Mouse (Mus musculus): ENCODE results near the gene Syt1.

Gene Syt1

DNA sequence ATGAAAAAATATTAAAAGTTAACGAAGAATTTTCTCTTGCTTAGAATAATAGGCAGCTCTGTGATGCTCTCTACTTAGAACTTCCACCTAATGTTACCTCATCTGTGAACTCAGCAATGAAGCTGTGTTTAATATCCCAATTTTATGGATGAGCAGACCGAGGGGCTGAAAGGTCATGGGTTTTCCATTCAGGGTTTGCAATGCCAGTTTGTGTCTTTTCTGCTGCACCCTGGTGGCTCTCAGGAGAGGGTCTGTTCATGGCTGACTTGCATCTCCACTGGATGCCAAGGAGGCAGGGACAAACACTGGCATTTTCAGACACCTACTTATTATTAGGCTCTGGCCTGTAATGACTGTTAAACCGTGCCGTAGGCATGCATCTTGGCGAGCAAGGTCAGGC is 439.7 kb downstream of the Syt1 start:
- DNase-seq, result no peak

DNA sequence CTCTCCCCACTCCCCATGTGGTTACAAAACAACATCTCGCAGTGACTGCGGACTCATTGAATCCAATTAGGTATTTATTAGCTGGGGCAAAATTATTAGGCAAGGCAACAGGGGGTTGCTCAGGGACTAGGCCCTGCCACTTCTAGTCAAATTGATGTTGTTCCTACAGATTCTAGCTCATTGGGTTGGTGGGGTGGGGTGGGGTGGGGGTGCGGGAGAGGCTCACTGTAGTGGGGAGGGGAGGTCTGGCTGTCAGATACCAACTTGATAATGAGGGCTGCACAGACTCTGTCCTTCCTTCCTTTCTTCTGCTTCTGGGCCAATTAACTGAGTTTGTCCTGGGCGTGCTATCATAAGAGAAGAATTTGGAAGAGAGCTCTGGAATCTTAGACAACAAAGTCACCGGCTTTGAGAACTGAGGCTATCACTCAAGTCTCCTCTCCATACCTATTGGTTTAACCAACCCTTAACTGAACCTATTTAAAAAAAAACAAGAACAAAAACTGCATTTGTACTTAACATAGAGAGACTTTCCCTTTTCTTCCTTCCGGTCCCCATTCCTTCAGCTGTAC is 441.1 kb downstream of the Syt1 start:
- no peak for DNase-seq

DNA sequence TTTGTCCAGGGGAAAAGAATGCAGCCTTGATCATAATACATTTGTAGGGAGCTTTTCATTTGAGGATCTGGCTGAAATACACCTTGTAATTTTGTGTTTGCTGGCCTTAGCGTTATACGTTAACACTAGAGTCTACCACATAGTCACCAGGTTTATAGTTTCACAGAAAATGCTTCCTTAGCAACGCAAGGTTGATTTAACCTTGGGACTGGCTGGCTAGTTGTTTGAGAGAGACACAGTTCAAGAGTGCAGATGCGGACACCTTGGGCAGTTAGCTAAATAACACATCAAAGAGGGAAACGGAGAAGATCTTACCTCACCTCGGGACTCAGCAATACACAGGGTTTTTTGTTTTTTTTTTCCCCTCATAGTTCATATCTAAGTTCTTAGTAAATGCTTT is 441.9 kb downstream of the Syt1 start:
- DNase-seq, result no peak

DNA sequence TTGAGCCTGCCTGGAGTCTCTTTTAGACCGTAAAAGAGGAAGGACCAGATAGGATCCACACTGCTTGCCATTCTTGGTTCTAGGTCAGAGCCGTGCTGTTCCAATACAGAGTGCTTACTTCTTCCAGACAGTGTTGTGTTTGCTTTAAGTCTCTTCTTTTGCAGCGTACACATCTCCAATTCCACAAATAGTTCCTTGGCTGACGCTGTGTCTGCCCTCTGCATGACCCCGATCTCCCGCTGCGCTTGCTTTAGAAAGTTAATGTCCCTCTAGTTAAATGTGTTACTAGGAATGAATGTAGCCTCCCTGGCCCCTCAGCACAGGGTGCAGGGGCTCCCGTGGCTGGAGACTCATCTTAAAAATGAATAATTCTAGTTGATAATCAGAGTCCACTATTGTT is 442.6 kb downstream of the Syt1 start:
- DNase-seq, result no peak

DNA sequence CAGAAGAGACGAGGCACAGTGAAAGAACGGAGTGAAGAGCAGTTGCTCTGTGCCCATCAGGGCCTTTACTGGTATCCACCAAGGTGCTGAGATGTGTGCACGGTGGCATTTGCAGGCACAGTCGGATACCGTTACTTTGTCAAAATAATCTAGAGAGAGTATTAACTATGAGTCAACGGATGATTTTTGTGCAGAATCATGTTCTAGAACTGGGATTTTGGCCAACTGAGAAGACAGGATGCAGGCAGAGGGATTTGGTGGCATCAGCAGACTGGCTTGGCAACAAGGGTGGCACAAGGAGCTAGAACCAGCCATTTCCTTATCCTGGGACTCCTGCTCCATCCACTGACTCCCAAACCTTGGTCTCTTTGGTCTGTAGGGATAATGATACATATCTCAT is 443.3 kb downstream of the Syt1 start:
- peak; percentile 52 for DNase-seq

DNA sequence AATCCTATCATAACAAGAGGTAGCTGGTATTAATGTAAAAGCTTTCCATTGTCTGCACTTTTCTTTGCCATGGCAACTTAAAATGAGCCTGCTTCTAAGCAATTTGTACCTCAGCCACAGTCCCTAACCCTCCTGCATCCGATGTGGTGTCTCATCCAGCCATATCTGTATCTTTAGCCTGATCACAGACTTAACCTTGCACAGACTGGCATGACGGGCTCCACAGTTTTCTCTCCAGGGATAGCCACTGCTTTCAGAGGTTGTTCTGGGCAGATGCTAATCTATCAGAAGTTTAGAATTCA is 451.2 kb downstream of the Syt1 start:
- DNase-seq, result no peak

DNA sequence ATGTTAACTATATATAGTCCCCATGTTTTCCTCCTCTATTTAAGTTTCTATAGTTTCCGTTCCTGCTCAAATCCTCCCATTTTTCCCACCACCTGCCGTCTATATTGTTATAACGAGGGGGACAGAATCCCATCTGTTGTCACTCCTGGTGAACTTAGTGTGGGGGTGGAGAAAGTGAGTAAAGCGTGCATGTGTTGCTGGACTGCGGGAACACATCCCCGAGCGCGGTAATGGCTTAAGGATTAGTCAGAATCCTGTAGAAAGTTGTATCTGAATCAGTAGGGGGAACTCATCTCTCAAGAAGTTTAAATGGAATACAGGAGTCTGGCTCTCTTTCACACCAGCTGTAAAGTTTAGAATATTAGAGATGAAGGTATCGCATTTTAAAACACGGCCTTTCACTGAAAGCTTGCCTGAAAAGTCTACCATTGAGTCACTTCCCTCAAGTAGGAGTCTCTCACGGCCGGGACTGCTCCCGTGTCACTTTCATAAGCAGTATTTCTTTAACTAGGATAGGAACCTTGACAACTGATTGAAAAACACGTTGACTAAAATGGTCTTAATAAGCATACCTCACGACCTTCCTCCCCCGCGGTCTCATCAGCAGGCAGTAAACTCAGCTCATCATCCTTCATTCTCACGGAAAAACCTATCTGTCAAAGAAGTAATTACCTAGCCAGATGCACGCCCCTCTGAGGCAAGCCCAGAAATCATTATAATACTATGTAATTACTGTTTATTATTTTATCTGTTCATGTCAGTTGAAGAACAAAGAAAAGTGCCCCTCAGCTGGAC is 451.8 kb downstream of the Syt1 start:
- no peak for DNase-seq

DNA sequence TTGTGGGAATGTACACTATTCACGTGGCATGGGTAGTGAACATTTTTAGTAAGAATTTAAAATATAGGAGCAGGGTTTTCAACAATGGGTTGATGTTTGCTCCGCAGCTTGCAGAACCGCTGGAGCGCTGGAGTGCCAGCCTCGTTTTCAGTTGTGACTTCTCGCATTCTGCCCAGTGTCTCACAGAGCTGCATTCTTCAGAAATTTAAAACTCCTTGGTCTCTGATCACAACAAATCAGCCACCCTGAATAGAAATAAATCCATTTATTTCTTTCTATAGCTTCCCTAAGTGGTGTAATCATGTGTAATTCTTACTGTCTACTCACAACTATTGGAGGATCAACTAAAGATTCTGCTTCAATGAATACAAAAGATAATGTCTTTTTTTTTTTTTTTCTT is 458.2 kb downstream of the Syt1 start:
- DNase-seq, result no peak

DNA sequence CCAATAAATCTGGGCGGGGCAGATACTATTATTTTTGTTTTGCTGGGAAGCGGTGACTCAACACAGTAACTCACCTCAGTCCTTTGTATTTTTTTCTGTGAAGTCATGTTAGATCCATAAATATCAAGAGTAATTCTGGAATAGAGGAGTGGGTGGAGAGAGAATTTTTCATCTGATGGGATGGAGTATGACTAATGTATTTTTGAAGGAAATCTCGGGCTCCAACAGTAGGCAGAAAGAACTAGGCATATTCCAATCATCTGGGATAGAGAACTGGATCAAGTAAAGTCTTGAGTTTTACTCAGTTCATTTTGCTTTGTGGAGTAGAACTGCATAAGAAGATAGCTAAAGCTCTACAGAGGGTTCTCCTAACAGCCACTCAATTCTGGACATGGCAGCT is 465.1 kb downstream of the Syt1 start:
- no peak for DNase-seq

DNA sequence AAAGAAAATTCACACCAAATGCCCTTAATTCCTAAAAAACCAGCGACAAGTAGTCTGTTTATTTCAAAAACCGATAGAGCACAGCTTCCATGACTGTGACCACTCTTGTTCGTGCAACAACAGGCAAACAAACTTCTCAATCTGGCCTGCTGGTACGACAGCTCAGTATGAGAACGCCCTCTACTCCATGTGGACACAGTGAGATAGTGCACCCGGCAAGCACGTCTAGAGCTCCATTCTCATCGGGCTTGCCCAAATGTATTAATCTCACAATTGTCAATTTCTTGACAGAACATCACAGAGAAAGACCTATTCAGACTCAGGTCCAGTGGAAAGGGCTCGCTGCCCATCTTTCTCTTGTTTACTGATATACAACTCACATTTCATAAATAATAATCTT is 469.2 kb downstream of the Syt1 start:
- no peak for DNase-seq

DNA sequence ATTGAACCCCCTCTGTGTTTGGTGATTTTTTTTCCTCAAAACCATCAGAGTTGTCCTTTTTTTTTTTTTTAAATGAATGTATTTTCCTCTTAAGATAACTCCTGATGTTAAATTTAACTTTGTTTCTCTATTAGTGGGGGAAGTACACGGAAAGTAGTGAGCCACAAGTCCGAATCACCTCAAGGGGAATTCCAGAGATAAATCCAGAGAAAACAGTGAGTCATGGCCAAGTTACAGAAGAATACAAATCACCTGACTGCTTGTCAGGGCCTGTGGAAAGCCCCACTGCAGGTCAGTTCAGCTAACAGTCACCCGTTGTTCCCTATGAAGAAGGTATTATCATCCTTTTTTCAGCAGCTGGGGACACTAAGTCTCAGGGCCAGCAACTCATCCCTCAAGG is 472.2 kb downstream of the Syt1 start:
- DNase-seq, result no peak

DNA sequence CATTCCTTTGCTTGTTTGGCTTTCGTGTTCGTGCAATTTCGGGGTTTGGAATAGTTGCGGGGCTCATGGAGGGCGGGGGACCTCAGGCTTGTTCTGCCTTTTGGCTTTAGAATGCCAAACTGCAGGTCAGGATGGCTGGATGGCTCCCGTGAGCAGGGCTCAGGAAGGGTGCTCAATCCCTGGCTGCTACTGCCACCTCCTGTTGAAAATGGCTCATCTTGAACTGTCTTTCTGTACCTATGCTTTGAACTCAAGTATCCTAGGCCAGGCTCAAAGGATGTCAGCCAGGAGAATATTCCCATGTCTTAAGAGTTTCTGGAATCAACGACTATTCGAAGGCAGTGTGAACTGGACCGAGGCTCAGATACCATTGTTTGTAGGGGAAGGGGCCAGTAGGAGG is 473.1 kb downstream of the Syt1 start:
- no peak for DNase-seq

DNA sequence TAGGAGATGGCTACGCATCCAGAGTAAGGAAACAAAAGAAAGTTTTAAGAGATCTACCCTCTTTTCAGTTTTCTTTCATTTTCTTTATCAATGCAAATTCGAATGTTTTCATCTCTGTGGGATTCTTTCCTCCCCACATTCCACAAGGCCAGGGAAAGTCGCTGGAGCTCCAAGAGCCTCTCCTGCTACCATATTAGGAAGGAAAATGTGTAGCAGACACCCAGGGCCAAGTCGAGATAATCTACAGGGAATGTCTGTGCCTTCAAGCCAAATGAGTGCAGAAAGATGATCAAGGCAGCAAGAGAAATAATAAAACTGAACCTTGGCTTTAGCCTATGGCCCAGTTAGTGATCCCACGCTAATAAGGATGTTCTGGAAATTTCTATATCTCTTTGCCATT is 474.9 kb downstream of the Syt1 start:
- DNase-seq, result no peak

DNA sequence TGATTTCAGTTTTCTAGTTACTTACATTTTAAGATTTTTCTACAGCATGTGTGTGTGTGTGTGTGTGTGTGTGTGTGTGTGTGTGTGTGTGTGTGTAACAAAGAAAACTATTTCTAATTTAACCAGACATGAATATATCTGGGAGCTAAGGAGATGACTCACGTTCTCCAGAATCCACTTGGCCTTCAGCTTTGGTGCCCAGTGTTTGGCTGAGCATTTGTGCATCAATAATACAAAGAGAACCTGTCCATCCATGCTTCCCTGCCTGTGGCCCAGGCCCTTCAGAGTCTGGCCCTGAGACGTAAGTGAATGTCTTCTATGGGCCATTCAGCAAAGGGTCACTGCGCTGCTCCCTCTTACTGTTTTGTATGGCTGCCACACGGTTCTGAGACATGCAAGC is 476.7 kb downstream of the Syt1 start:
- no peak for DNase-seq

DNA sequence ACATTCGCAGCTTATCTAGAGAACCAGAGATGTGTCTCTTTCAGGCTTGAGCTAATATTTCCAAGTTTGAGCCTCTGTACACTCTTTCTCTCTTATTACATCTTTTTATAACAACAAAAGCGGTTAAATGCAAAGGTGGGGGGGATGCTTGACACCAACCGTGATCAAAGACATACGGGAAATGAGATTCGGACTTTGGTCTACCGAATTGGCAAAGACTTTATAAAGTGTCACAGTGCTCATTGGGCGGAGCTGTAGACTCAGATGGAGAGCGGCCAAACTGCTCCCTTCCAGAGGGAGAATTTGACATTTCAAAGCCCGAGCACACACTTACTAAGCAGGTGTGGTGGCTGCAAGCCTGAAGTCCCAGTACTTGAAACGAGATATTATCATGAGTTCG is 477.9 kb downstream of the Syt1 start:
- no peak for DNase-seq

DNA sequence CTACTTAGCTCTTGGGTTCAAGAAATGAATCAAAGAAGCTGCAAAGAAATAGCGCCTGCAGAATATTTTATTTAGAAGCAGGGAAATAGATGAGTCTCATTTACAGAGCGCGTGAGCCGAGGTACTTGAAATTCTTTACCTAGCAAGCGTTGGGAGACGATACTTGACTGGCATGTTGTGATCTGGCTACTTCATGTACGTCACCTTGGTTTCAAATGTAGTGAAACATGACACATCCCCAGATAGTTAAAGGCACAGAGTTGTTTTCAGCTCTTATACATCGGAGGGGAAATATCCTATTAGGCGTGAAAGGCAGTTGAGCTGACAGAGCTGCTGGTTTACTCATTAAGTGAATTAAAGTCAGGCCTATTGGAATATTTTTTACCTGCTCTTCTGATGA is 478.5 kb downstream of the Syt1 start:
- DNase-seq, result no peak

DNA sequence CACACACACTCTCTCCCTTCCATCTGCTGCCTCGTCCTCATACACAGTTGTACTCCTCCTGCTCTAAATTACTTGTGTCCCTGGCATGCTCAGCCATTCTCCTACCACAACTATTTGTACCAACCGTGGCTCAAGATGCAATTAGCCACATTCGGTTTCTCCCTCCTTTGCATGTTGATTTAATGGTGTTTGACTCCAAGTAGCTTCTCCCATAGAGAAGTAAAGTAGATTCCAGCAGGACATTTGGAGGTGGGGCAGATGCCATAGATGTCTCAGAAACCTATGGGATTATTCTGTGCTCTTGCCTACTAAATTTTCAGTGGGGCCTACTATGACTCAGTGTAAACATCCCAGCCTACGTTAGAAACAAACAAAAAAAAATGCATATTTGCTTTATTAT is 479.1 kb downstream of the Syt1 start:
- DNase-seq, result no peak

DNA sequence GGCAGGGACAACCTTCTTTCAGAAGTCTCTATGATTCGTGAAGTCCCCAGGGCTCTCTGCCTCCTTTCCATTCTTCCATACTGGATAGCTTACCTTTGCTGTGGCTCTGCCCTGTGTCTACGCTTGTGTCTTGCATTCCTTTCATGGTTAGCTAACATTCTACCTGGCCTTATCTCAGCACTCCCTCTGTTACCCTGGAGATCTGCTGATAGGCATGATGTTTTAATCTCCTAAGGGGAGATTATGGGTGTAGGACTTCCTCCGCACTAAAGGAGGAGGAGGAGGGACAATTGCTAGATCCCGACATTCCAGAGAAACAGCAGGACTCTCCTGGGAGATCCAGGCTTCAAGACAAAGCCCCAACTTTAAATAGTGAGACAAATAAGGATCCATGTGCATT is 479.7 kb downstream of the Syt1 start:
- no peak for DNase-seq

DNA sequence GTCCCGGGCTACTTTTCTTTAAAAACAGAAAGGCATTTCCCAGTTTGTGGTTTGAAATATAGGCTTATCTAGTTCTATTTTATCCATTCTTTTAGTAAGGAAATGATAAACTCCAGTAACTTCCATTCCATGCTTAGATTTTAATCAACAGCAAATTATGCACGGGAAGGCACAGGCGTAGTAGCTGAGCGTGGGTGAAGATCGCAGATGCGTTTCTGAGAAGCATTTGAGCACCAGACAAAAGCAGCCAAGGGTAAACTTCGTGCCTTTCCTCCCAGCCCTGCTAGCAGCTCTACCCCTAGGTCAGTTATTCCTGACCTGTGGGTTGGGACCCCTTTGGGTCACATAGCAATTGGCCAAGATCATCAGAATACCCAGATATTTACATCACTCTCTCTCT is 482.4 kb downstream of the Syt1 start:
- DNase-seq, result no peak

DNA sequence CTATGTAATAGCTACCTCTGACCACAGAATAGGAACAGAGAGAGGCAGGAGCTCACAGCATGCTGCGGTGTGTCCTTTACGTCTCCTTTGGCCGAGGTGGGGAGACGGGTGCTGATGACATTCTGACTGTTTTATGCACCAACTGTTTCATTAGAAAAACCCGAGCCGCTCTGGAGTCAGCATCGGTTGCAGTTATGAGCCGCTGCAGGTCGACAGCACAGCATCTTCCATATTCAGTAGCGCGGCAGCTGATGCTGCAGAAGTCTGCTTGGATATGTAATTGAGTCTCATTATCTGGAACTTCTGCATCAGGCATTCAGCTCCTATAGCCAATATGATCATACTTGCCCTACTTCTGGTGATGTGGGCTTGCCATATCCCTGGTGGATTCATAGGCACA is 485.3 kb downstream of the Syt1 start:
- DNase-seq, result no peak

DNA sequence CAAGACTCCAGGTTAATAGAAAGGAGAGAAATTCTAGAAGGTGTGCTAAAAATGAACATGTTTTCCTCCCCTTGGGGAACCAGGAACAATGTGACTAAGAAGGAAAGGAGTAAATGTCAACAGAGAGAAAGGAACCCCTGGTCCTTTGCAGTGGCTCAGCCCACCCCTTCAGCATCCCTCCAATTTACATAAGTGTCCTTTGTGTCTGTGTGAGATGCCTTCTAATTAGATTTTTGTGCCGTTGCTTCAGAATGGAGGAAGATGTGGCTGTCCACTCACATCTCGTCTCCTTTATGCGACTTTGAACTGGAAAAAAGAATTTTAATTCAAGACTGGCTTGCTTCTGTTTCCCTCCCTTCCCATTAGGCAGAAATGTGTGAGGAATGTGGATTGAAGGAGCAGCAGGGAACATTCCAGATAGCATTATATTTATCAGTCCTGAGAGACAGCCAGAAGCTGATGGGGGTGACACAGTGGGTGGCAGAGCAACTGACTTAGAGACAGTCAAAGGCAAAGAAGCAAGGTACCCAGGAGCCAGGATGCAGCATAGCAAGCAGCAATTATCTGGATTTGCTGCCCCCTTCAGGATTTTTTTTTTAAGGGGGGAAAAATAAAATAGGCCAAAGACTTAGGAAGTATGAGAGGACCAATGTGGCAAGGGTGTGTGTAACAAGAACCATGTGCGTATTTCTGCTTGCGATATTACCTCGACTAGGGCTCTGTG is 486.3 kb downstream of the Syt1 start:
- no peak for DNase-seq

DNA sequence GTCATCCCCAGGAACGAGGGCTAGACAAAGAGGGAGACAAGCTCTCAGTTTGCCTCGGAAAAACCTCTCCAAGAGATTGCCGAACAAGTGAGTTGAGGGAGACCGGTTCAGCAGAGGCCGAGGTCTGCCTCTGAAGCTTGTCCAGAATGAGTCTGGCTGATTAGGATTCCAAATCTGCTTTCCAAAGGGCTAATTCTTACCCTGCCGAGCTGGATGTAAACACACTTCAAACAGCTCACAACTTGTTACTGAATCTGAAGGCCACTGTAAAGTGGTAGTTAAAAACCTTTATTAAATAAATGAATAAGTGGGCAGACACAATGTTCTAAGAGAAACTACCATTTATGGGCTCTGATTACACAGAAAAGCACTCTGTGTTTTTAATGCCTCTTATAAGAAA is 491.6 kb downstream of the Syt1 start:
- no peak for DNase-seq

DNA sequence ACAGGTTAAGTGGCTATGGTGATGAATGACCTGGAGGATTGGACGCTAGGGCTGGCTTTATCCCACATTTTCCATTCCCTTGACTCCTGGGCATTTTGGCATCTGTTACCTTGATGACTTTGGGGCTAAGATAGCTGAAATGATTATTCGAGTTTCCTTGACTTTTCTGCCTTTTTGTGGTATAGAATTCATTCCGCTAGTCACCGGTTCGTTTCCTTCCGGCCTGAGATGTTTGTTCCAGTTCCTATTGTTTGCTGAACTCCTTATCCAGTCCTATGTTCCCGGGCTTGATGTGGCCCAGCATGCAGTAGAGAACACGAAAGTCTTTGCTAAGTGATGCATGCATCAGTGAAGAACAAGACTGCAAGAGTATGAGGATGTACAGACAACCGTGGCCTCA is 493.7 kb downstream of the Syt1 start:
- DNase-seq, result no peak

DNA sequence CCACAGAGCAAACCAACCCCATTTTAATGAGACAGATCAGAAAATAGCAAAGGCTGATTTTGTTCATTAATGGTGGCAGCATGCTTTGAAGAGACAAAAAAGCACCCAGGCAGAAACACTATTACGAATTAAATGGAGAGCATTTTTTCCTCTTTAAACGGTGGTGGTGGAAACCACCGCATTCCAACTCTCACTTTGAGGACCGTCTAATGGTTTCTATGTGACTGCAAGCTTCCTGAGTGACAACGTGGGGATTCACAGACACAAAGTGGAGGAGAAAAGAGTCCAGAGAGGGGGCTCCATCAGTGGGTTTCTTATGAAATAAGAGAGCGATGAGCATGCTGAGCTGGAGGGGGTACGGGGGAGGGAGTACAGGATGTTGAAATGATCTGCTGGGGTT is 496.1 kb downstream of the Syt1 start:
- no peak for DNase-seq

DNA sequence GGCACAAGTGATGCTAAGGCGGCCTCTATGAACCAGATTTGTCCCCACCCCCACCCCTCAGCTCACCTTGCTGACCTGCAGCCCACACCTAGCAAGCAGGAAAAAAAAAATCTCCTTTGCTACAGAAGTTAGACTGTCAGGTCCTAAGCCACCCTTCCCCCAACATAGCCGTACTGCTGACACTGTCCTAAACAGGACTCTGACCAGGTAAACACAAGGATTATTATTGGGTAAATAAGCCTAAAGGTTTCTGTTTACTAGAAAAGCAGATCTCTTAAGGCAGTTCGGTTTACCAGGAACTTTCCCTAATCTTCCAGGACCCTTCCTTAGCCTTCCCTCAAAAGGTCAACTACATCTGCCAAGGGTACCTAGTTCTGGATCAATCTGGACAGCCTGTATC is 501.2 kb downstream of the Syt1 start:
- no peak for DNase-seq

Measured in cerebellum, adult 8-10 months (tissue).